Mouse (Mus musculus) embryonic fibroblast, embryonic 13.5 days (primary cell): ENCODE results near the gene Crip1.

Experiments
- CTCF ChIP-seq: IDR thresholded peaks from 2 replicates; pipeline ENCODE4 v1.5.1; 2011; ENCODE audit warnings: mild to moderate bottlenecking, control low read depth, low read length, moderate library complexity, borderline replicate concordance; ENCODE audit not compliant: insufficient read depth
- POLR2A ChIP-seq: IDR thresholded peaks from 2 replicates; pipeline ENCODE4 v1.6.1; 2011; ENCODE audit warnings: low read depth, mild to moderate bottlenecking, control low read depth, low read length, moderate library complexity

DNA sequence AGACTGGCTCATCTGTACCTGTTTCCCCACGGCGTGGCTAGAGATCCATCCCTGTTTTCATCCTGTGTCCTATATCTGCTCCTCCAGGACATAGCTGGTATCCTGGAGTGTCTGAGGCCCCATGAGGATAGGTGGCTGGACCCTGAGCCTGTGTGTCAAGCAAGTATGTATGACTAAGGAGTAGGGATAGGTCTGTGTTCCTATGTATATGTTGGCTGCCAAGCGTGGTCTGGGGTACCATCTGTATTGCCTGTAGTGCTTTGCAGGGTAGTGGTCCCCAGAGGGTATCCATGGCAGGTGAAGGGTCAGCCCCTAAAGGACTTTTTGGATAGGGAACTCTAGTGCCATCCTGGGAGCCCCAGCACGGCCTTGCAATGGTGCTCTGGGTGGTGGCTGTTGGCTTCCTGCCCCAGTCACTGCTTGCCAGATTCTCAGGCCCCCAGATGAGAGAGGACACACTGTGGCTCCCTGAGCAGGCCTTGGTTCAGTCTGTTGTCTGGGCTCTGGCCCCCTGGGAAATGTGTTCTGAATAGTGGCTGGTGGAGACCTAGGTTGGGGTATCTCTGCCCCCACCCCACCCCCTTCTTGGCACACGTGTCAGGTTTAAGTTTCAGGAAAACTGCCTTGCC is 45.6 kb upstream of the Crip1 start:
- TF ChIP-seq CTCF (no peak), POLR2A (no peak)
